Mouse (Mus musculus) erythroblast, embryonic 14.5 days (primary cell): ENCODE measurements around the gene Trpm3. TPM values are rescaled to one million over a fixed set of nuclear protein-coding genes. Genes with fewer than 3 reads are reported as not detected.

Experiments used
- H3K27me3 ChIP-seq: 2 replicates; pipeline ENCODE4 v1.6.1; 2012; ENCODE audit warnings: inconsistent platforms; ENCODE audit not compliant: control insufficient read depth
- H3K36me3 ChIP-seq: 2 replicates; pipeline ENCODE4 v1.6.1; 2012; ENCODE audit warnings: mild to moderate bottlenecking, inconsistent platforms; ENCODE audit not compliant: control insufficient read depth
- H3K4me1 ChIP-seq: 2 replicates; pipeline ENCODE4 v1.6.1; 2012; ENCODE audit warnings: inconsistent platforms; ENCODE audit not compliant: control insufficient read depth
- H3K4me3 ChIP-seq: replicated peaks from 2 replicates; pipeline ENCODE3; 2012; ENCODE audit warnings: moderate library complexity, mild to moderate bottlenecking, inconsistent platforms
- H3K9me3 ChIP-seq: 2 replicates; pipeline ENCODE4 v1.6.1; 2012; ENCODE audit warnings: low read length, inconsistent platforms, mixed read lengths; ENCODE audit not compliant: control insufficient read depth
- GATA1 ChIP-seq: IDR thresholded peaks from 2 replicates; pipeline ENCODE4 v1.6.1; 2012; ENCODE audit warnings: low read length, inconsistent platforms, mixed read lengths
- TAL1 ChIP-seq: IDR thresholded peaks from 3 replicates; pipeline ENCODE4 v1.6.1; 2012; ENCODE audit warnings: low read length, inconsistent platforms, mixed read lengths
- polyA plus RNA-seq: library from polyadenylated mRNA; stranded (reverse); fragments of >175 nt; gene quantifications from 2 replicates; pipeline ENCODE4 v1.2.3, GENCODE M21; 2012

Gene Trpm3
- polyA plus RNA-seq, 1 experiment: 0.02 TPM

DNA sequence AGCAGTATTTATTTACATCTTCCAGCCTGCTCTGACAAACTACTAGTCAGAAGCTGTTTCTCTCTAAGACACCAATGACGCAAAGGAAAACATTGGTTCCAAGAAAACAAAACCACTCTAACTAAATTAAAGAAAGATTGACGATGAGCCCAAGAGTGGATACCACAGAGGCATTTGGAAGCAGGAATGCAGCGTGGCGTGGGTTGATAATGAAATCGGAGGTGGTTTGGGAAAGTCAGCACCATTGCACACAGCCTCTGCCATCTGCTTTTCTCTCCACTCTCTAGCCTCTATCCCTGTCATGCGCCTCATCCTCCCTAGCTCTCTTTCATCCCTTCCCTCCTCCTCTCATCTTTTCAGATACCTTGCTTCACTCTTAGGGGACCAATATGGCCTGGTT, 826.6 kb downstream of the Trpm3 start:
- Histone ChIP-seq H3K9me3 (no peaks in the 10 kb centered on the region), H3K36me3 (no peaks in the 10 kb centered on the region), H3K4me1 (no peaks in the 10 kb centered on the region), H3K4me3 (no peak overlapping the region), H3K27me3 (no peaks in the 10 kb centered on the region)
- no peak for TF ChIP-seq GATA1
- TF ChIP-seq TAL1: no peak

DNA sequence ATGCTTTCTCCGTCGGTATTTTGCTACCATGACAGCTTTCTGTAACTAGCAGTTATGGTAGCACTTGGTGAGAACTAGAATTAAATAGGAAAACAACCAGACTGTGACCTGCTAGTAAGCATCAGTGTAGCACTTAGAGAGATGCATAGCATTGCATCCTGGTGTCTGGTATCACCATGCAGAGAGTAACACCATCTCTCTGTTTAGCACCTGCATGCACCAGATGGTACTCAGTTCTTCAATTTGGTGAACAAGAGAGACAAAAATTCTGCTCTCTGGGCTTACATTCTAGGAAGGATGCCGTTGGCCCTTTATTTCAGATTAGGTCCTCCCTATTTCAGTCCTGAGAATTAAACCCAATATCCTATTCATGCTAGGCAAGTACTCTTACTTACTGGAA, 834.4 kb downstream of the Trpm3 start:
- no peaks in the 10 kb centered on the region for H3K9me3 ChIP-seq
- no peaks in the 10 kb centered on the region for H3K36me3 ChIP-seq
- no peak overlapping the region for H3K4me3 ChIP-seq
- H3K27me3 ChIP-seq: no peaks in the 10 kb centered on the region
- TF ChIP-seq TAL1 (no peak), GATA1 (no peak)
- H3K4me1 ChIP-seq: no peaks in the 10 kb centered on the region

DNA sequence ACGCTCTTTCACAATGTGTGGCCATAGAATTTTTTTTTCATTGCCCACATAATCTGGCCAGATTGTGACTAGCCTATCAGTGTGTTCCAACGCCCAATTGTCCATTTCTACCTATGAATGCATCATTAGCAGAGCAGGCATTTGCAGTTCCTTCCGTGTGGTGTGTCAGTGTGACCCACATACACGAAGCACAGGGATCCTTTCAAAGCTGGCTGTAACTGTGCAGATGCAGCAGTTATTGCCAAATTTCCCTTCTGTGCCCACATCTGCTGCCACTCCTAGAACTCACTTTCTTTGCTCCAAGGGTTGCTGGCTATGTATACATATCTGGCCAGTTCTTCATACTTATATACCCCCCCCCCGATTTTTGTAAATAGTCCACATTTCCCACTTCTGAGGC, 834.9 kb downstream of the Trpm3 start:
- H3K9me3 ChIP-seq: no peaks in the 10 kb centered on the region
- TF ChIP-seq GATA1: no peak
- no peak for TF ChIP-seq TAL1
- H3K36me3 ChIP-seq: no peaks in the 10 kb centered on the region
- no peaks in the 10 kb centered on the region for H3K27me3 ChIP-seq
- no peaks in the 10 kb centered on the region for H3K4me1 ChIP-seq
- no peak overlapping the region for H3K4me3 ChIP-seq

DNA sequence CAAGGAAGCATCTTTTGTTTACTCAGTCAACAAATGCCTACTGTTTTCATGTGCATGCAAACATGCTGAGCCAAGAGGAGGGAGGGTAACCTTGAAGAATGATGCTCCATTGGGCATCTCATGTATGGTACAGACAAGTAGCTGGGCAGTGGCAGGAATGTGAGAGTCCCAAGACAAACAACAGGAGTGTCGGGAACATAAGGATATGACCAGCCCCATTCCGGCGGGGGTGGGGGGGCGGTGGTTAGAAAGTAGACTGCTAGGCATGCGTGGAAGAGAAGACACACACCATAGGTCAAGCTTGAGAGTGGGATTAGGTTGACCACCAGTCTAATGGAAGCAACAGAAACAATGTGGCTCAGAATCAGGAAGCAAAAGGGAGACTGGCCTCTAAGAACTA, 837.0 kb downstream of the Trpm3 start:
- H3K27me3 ChIP-seq: no peaks in the 10 kb centered on the region
- H3K36me3 ChIP-seq: no peaks in the 10 kb centered on the region
- TF ChIP-seq GATA1 (no peak), TAL1 (no peak)

DNA sequence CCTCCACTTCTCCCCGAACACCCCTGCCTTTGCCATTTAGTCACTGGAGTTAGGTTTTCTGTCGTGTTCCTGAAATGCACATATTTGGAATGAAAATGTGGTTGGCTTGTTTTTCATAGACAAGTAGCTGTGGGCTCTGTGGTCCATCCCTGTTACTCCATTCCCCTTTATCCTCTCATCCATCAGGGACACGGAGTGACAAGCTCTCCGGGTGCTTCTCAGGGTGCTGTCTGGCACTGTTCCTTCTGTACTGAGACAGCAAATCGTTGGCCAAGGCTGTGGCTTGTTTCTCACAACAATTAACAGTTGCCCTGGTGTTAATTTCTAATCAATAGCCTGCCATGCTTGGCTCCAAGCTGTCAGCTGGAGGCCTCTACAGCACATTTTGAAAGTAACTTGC, 838.7 kb downstream of the Trpm3 start:
- H3K4me1 ChIP-seq: no peaks in the 10 kb centered on the region
- H3K36me3 ChIP-seq: no peaks in the 10 kb centered on the region
- TF ChIP-seq TAL1: no peak
- no peak for TF ChIP-seq GATA1
- no peaks in the 10 kb centered on the region for H3K27me3 ChIP-seq
- H3K4me3 ChIP-seq: no peak overlapping the region
- H3K9me3 ChIP-seq: no peaks in the 10 kb centered on the region

More for the DNA sequence above, 837.0 kb downstream of the Trpm3 start:
- H3K4me1 ChIP-seq: no peaks in the 10 kb centered on the region
- no peaks in the 10 kb centered on the region for H3K9me3 ChIP-seq
- H3K4me3 ChIP-seq: no peak overlapping the region

DNA sequence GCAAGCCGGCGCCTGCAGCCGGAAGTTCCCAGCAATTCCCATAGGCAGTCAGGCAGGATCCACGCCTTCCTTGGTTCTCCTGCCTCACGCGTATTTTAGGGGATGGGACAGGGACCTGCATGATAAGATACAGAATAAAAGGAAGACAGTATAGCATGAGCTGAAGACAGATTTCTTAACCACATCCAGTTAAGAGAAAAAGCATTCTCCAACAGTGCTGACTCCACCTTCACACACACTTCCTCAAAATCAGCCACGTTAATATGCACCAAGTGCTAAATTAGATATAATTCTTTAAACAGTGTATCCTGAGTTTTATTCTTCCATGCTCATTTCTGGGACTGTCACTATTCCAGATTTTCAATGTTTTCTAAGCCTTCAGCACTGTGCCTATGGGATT, 839.9 kb downstream of the Trpm3 start:
- no peaks in the 10 kb centered on the region for H3K27me3 ChIP-seq
- no peak for TF ChIP-seq TAL1
- TF ChIP-seq GATA1: no peak
- H3K4me1 ChIP-seq: no peaks in the 10 kb centered on the region
- no peaks in the 10 kb centered on the region for H3K36me3 ChIP-seq
- no peaks in the 10 kb centered on the region for H3K9me3 ChIP-seq
- H3K4me3 ChIP-seq: no peak overlapping the region

DNA sequence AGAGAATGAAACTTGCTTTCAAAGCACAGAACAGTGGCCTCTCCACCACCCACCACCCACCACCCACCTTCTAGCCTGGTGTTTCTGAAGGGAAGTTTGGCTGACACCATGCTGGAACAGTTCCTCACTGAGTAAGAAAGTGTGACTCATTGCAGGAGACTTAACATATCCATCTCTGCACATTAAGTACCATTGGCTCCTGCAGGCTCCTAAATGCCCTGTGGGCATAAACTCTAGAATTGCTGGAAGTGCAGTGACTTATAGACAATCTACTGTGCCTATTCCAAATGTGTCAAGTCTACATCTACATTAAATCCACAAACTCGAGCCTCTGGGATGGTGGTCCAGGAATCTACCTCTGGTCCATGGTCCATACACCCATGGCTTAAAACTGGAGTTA, 840.3 kb downstream of the Trpm3 start:
- H3K9me3 ChIP-seq: no peaks in the 10 kb centered on the region
- no peaks in the 10 kb centered on the region for H3K36me3 ChIP-seq
- H3K4me1 ChIP-seq: no peaks in the 10 kb centered on the region
- no peak for TF ChIP-seq GATA1
- TF ChIP-seq TAL1: no peak
- no peaks in the 10 kb centered on the region for H3K27me3 ChIP-seq
- H3K4me3 ChIP-seq: no peak overlapping the region

DNA sequence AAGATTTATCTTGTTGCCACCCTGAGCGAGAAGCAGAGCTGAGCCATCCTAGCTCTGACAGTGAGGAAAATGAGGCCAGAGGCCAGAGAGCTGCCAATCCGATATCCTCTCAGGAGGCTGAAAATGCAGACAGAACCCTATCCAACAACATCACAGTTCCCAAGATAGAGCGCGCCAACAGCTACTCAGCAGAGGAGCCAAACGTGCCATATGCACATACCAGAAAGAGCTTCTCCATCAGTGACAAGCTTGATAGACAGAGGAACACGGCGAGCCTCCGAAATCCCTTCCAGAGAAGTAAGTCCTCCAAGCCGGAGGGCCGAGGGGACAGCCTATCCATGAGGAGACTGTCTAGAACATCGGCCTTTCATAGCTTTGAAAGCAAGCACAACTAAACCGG, 849.1 kb downstream of the Trpm3 start:
- TF ChIP-seq GATA1 (no peak), TAL1 (no peak)
- Histone ChIP-seq H3K4me3 (no peak overlapping the region), H3K9me3 (no peaks in the 10 kb centered on the region)

DNA sequence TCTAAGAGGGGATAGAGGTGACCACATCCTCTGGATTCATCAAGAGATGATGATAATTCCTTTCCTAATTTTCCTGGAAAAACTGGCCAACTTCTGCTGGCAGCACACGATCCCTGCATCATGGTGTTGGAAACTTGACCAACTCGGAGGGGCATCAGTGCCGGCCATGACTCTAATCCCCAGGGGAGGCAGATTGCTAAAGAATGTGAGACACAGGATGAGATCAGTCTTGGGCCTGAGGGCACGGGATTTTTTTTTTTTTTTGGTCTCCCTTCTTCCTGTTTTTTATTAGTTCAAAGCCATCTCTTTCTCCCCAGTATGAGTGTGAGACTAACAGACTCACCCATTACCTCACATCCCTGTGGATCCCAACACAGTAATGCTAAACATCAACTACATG, 855.1 kb downstream of the Trpm3 start:
- no peaks in the 10 kb centered on the region for H3K9me3 ChIP-seq
- no peaks in the 10 kb centered on the region for H3K4me1 ChIP-seq
- TF ChIP-seq GATA1: no peak
- no peak for TF ChIP-seq TAL1
- no peaks in the 10 kb centered on the region for H3K27me3 ChIP-seq
- H3K36me3 ChIP-seq: no peaks in the 10 kb centered on the region
- no peak overlapping the region for H3K4me3 ChIP-seq

More for the DNA sequence above, 849.1 kb downstream of the Trpm3 start:
- Histone ChIP-seq H3K4me1 (no peaks in the 10 kb centered on the region), H3K27me3 (no peaks in the 10 kb centered on the region), H3K36me3 (no peaks in the 10 kb centered on the region)

DNA sequence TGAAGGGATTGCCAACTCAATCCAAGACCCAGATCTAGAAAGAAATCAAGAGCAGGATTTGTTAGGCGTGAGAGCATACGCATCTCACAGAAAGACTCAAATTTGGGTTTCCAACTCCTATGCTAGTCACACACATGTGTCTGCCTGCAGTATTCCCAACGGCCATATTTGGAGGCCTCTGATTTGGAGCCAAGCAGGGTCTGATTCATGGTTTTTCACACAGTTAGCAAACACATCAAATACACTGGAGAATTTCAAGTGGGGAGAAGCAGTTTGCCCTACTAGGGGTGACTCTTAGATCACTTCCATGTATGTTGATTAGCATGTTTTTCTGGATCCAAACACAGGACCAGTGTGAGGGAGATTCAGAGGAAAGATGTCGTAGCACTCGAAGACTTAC, 855.7 kb downstream of the Trpm3 start:
- Histone ChIP-seq H3K27me3 (no peaks in the 10 kb centered on the region), H3K36me3 (no peaks in the 10 kb centered on the region), H3K4me1 (no peaks in the 10 kb centered on the region), H3K9me3 (no peaks in the 10 kb centered on the region), H3K4me3 (no peak overlapping the region)
- TF ChIP-seq TAL1 (no peak), GATA1 (no peak)
